Mouse (Mus musculus) liver, embryonic 14.5 days (tissue): ENCODE measurements around the gene Tubgcp3. TPM values are rescaled to one million over a fixed set of nuclear protein-coding genes. Genes with fewer than 3 reads are reported as not detected.
A peak's percentile ranks its signal among the peaks of the same experiment; 100 is the strongest.
"Not testable (repeated sequence)": the region's sequence is repeated elsewhere in the genome, so short reads cannot be mapped to it uniquely, and the experiment has no call there.

Source experiments
- ATAC-seq: fragments of 200-750 bp; cut with Nextera tagmentation; 2 replicates; pipeline ENCODE4 v1.8.0; 2017; ENCODE audit warnings: moderate number of reproducible peaks, mild to moderate bottlenecking, moderate library complexity; ENCODE audit not compliant: insufficient read depth
- DNase-seq, 3 experiments: peaks; one replicate each; pipeline ENCODE4 v3.0.0-alpha.2; 2012 to 2013; ENCODE audit warnings: low read depth in 3 of 3, low spot score in 3 of 3
- H3K27ac ChIP-seq: fragments of 300-500 bp; sonication (generic); 2 replicates; pipeline ENCODE4 v1.5.1; 2014; ENCODE audit warnings: moderate library complexity, mild to moderate bottlenecking, control low read depth, inconsistent platforms
- H3K27me3 ChIP-seq: fragments of 300-500 bp; sonication (generic); 2 replicates; pipeline ENCODE4 v1.6.1; 2014; ENCODE audit warnings: mild to moderate bottlenecking, low read length, moderate library complexity; ENCODE audit not compliant: control insufficient read depth, insufficient read depth
- H3K36me3 ChIP-seq: fragments of 300-500 bp; sonication (generic); replicated peaks from 2 replicates; pipeline ENCODE4 v1.6.1; 2014; ENCODE audit warnings: low read depth; ENCODE audit not compliant: control insufficient read depth, insufficient read depth
- H3K4me1 ChIP-seq, 2 experiments: fragments of 200-500 bp in 1 of 2; fragments of 300-500 bp in 1 of 2; sonication (generic) in 1 of 2; replicated peaks; 2 replicates each; pipeline ENCODE4 v1.6.1; 2012 to 2014; ENCODE audit warnings: antibody characterized with exemption in 1 of 2, inconsistent platforms in 1 of 2, low read length in 1 of 2; ENCODE audit not compliant: control insufficient read depth in 2 of 2, insufficient read depth in 2 of 2
- H3K4me2 ChIP-seq: fragments of 300-500 bp; sonication (generic); 2 replicates; pipeline ENCODE4 v1.6.1; 2014; ENCODE audit warnings: low read depth, mild to moderate bottlenecking, control low read depth, moderate library complexity
- H3K4me3 ChIP-seq, 2 experiments: fragments of 200-500 bp in 1 of 2; fragments of 300-500 bp in 1 of 2; sonication (generic) in 1 of 2; 2 replicates each; pipeline ENCODE4 v1.5.1; 2012 to 2014; ENCODE audit warnings: low read depth in 2 of 2, low read length in 2 of 2, mild to moderate bottlenecking in 2 of 2, control low read depth in 1 of 2, inconsistent platforms in 1 of 2, moderate library complexity in 1 of 2; ENCODE audit not compliant: insufficient read depth in 1 of 2
- H3K9ac ChIP-seq: fragments of 300-500 bp; sonication (generic); replicated peaks from 2 replicates; pipeline ENCODE4 v1.6.1; 2014; ENCODE audit warnings: mild to moderate bottlenecking, control low read depth, moderate library complexity
- H3K9me3 ChIP-seq: fragments of 300-500 bp; sonication (generic); 2 replicates; pipeline ENCODE4 v1.6.1; 2016; ENCODE audit warnings: low read length, mixed read lengths; ENCODE audit not compliant: control insufficient read depth
- CTCF ChIP-seq: IDR thresholded peaks from 2 replicates; pipeline ENCODE4 v1.5.1; 2016; ENCODE audit warnings: antibody characterized with exemption, low read depth, control low read depth
- EP300 ChIP-seq: IDR thresholded peaks from 2 replicates; pipeline ENCODE4 v1.6.1; 2016; ENCODE audit warnings: antibody characterized with exemption, low read depth
- WGBS: fragments of 180-500 bp; shearing (Covaris S2); extraction: QIAGEN DNeasy Blood & Tissue Kit; methylation state at CpG from one replicate; pipeline ENCODE4 v1.1.7; 2014; ENCODE audit not compliant: insufficient replicate concordance; 5-methylcytosine and 5-hydroxymethylcytosine counted together
- polyA plus RNA-seq, 2 experiments: library from polyadenylated mRNA; depleted of rRNA in 1 of 2; stranded (reverse) in 1 of 2; unstranded in 1 of 2; fragments of >200 nt; fragmentation: Nextera tagmentation in 1 of 2; extraction: Ambion mirVana in 1 of 2; gene quantifications; 2 replicates each; pipeline versions ENCODE4 v1.2.1 to v1.2.3; 2012 to 2014

Tubgcp3 gene
- polyA plus RNA-seq, 2 experiments, result 26.1 to 39.4 TPM

DNA sequence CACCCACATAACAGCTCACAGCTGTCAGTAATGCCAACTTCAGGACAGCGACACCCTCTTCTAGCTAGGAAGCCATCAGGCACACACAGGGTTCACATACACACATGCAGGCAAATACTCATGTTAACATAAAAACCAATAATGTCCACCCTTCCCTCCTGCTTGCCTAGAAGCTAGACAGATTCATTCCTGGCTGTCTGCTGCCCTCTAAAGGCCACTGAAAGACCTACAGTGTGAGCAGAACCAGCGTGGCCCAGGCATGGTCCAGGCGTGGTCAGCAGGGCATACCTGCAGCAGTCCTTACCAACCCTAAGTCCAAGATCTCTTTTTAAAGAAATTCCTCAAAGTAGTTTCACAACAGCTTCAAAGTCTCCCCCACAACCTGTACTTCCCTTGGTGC lies 43.0 kb downstream of the Tubgcp3 start:
- Histone ChIP-seq H3K9me3 (no peaks in the 10 kb centered on the region), H3K27ac (no peak overlapping the region), H3K4me1 (no peaks in the 10 kb centered on the region), H3K9ac (no peak overlapping the region), H3K4me2 (no peak overlapping the region), H3K36me3 (peaks cover 46% of the 10 kb centered on the region), H3K4me3 (no peak overlapping the region), H3K27me3 (no peaks in the 10 kb centered on the region)
- DNase-seq (no peak), ATAC-seq (no peak)
- TF ChIP-seq EP300 (no peak), CTCF (peak; percentile 81)
- WGBS, result 51% methylated on average over 3 of the region's 3 CpGs

GRCm38 (mm10) chr8:12625890-12626289 lies 46.2 kb downstream of the Tubgcp3 start:
- Histone ChIP-seq H3K27me3 (no peaks in the 10 kb centered on the region), H3K9me3 (no peaks in the 10 kb centered on the region), H3K36me3 (peaks cover 50% of the 10 kb centered on the region), H3K4me1 (no peaks in the 10 kb centered on the region), H3K27ac (no peak overlapping the region), H3K9ac (no peak overlapping the region), H3K4me3 (no peak overlapping the region), H3K4me2 (no peak overlapping the region)
- no peak for ATAC-seq
- WGBS, result 85% methylated on average over 5 of the region's 5 CpGs
- no peak for DNase-seq
- no peak for TF ChIP-seq EP300

DNA sequence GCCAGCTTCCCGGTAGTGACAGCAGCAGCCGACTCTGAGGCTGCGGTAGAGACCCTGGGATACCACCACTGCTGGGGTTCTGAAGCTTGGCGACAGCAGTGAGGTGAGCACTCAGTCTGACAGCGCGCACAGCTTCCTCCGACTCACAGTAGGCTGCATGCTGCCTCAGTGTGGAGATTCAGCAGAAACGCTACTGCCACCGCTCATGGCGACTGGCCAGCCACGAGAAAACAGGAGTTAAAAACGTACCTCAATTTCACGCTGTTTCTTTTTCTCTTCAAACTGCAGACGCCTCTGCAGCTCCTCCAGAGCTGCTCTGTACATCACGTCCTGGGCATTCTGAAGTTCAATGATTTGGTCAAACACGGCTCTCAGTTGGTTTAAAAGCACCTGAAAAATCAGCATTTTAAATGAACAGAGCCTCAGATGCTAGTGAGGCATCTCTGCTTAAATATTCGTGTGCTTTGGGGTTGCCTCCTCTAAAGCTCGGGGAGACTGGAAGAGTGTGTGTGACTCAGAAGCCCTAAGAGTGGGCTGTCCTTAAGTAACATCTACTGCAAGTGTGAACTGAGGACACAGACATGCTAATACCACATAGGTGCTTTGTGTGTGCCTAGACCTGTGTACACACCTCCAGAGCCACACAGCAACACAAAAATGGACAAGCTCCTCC lies 50.4 kb downstream of the Tubgcp3 start:
- H3K9me3 ChIP-seq, result no peaks in the 10 kb centered on the region
- H3K4me2 ChIP-seq, result no peak overlapping the region
- TF ChIP-seq EP300, result no peak
- TF ChIP-seq CTCF, result no peak
- no peak overlapping the region for H3K27ac ChIP-seq
- H3K9ac ChIP-seq, result no peak overlapping the region
- DNase-seq, result no peak
- H3K27me3 ChIP-seq, result no peaks in the 10 kb centered on the region
- no peak overlapping the region for H3K4me3 ChIP-seq
- ATAC-seq, result no peak
- no peaks in the 10 kb centered on the region for H3K4me1 ChIP-seq
- 89% methylated on average over 18 of the region's 18 CpGs for WGBS
- peaks cover 49% of the 10 kb centered on the region for H3K36me3 ChIP-seq

DNA sequence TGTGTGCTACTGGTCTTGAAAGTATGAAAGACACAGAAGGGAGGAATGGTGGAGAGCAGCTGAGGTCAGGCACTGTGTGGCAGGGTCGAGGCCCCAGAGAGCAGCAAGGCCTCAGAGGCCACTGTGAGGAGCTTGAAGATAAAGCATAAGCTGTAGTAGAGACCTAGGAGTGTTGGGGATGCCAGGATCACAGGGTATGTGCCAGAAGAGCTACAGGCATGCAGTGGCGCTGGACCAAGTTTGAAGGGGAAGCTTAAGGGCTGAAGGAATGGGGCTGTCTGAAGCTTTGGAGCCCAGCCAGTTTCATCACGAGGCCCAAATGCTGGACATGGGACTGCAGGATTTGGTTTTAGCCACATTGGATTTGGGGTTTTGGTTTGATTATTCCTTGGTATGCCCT lies 54.7 kb downstream of the Tubgcp3 start:
- H3K27ac ChIP-seq, H3K9me3 ChIP-seq, ATAC-seq, H3K27me3 ChIP-seq, H3K4me2 ChIP-seq, H3K4me3 ChIP-seq, H3K9ac ChIP-seq, H3K4me1 ChIP-seq, DNase-seq: not testable (repeated sequence)
- H3K36me3 ChIP-seq, result peaks cover 36% of the 10 kb centered on the region
- WGBS, result 84% methylated on average over 3 of the region's 3 CpGs

DNA sequence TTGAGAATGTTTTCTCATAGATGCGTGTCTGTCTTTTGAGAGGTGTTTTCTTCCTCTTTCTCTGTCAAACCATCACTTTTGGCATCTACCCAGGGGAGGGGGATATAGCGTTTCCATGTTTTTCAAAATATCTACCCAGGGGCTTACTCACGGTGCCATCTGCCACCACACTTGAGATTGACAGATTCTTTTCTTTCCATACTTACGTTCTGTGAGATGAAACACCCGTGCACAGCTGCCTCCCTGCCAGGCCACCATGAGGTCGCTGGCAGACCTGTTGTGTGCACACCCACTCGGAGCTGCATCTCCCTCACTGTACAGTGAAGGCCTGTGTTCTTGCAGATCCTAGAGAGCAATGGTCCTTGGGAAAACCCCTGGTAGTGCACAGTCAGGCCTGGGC lies 58.8 kb downstream of the Tubgcp3 start:
- no peak for ATAC-seq
- TF ChIP-seq EP300 (no peak), CTCF (no peak)
- 79% methylated on average over 7 of the region's 7 CpGs for WGBS
- Histone ChIP-seq H3K4me1 (no peaks in the 10 kb centered on the region), H3K9me3 (no peaks in the 10 kb centered on the region), H3K9ac (no peak overlapping the region), H3K27me3 (no peaks in the 10 kb centered on the region), H3K4me3 (no peak overlapping the region), H3K36me3 (peaks cover 5% of the 10 kb centered on the region; the same call in 1 of the 2 replicates), H3K4me2 (no peak overlapping the region), H3K27ac (no peak overlapping the region)
- no peak for DNase-seq
